Mouse (Mus musculus) left cerebral cortex, postnatal 36 days (tissue): ENCODE measurements around the gene Thsd1. TPM values are rescaled to one million over a fixed set of nuclear protein-coding genes. Genes with fewer than 3 reads are reported as not detected.
"Not testable (repeated sequence)": the region's sequence is repeated elsewhere in the genome, so short reads cannot be mapped to it uniquely, and the experiment has no call there.

Experiments used
- DNase-seq, 2 experiments: peaks; one replicate each; pipeline ENCODE4 v3.0.0; 2021 to 2022; ENCODE audit warnings: low spot score in 2 of 2, mixed read lengths in 1 of 2
- intact Hi-C: fragments of 180-260 bp; cut with DNase I; formaldehyde crosslinking; loops from one replicate; pipeline ENCODE4 v1.15.1; 2025
- total RNA-seq, 2 experiments: library from RNA; stranded (reverse); gene quantifications; 2 replicates each; pipeline ENCODE4 v1.2.3; 2021

Gene Thsd1
- total RNA-seq, 2 experiments from 2014 or later, result 3.4 to 3.9 TPM

DNA sequence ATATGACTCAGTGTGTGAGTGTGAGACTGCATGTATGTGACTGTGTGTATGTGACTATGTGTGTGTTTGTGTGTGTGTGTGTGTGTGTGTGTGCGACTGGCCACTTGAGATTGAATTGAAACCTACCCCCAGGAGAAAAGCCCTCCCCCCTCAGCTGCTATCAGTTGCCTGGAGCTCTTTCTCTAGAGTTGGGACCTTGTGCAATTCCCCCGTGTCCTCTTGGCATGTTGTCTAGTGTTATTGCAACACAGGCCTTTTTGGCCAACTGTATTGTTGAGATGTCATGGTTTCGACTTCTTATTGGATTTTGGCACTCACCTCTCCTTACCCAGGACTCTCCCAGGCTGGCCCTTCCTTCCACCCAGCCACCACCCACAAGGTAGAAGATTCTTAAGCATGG lies 35.2 kb downstream of the Thsd1 start:
- DNase-seq, result no peak
- intact Hi-C loops, result no loop called here

DNA sequence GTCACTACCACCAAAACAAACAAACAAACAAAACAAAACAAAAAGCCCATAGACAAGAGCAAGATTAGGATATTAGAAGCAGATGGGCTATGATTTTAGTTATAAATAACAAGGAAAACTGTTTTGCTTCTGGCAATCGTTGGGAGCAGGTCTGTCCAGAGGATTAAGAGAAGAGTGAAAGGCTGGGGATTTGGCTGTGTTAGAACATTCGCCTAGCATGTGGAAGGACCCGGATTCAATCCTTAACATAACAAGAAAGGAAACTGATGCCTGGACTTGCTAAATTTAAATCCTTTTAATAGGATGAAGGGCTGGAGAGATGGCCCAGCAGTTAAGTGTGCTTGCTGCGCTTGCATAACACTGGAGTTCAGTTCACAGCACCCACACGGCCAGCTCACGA lies 37.2 kb downstream of the Thsd1 start:
- DNase-seq, result no peak
- intact Hi-C loops, result no loop called here

DNA sequence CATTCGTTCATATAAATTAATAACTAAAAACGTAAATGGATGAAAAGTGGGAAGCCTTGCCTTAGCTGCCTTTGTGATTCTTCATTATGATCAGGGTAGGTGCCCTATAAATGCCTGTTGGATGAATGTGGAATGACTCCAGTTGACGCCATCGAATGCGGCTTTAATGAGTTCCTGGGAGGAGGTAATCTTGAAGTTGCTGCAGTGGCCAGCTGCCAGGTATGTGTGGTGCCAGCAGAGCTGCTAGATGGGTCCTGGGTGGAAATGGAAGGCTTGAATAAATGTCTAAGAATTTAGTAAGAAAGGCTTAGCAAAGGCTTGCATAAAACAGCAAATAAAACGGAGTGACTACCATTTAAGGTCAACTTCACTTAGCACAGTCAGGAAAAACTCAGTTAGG lies 37.7 kb downstream of the Thsd1 start:
- intact Hi-C loops, result no loop called here
- DNase-seq, result no peak

DNA sequence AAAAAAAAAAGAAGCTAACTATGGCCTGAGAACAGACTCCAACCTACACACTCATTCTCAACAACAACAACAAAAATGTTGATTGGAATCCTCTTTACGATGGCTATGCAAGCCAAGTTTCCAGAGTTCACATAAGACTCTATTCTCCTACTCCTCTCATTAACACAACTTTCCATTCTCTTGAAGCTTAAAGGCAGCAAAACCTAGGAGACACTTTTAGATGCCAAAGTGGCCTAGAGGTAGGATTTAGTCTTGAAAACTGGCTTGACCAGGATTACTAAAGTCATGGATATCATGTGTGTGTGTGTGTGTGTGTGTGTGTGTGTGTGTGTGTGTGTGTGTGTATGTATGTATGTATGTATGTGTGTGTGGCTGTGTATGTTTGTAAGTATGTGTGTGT lies 38.1 kb downstream of the Thsd1 start:
- no peak for DNase-seq
- intact Hi-C loops, result no loop called here

DNA sequence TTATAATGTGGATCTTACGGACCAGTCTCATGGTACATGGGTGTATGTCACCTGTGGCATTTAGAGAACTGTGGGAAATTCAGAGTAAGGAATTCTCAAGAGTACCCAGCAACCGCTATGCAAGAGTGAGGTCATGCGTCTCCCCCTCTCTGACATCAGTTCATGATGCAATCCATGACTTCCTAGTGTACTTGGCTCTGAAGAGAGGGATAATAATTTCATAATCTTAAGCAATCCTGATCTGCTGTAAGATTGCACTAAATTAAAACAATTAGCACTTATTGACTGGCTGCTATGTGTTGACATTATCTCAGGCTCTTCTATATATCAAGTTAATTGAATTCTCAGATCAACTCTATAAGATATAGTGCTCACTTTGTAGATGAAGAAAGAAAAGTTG lies 39.7 kb downstream of the Thsd1 start:
- DNase-seq, result no peak
- intact Hi-C loops, result no loop called here

DNA sequence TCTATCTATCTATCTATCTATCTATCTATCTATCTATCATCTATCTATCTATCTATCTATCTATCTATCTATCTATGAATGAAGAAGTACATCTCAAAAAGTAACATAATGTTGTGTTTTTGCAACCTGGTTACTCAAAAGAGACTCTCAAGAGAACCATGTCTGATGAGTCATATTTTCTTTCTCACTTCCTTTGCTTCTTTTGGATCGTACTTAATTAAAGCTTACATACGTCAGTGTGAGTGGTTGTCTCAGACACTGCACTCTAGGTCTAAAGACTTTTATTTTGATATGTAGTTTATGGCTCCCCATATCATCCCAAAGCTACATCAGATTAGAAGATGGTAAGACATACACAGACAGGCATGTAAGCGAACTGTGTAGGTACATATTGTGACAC lies 46.0 kb downstream of the Thsd1 start:
- intact Hi-C loops, result no loop called here
- DNase-seq, result no peak

DNA sequence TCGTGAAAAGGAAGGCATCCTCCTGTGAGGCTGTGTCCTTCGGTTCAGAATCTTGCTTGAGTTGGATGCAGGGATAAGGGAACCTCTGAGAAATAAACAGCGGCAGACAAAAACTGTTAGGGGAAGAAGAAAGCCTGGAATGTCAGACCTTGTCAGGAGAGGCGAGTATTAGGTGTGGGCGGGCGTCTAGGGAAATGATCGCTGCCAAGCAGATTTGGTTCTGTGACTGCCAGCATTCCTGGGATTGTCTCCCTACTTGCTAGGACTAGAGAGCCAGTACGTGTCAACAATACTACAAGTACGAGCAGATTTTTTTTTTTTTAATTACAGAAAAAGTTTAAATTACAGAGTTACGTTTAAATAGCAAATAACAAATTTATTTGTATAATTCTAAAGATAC lies 47.5 kb downstream of the Thsd1 start:
- intact Hi-C loops, result no loop called here
- no peak for DNase-seq

DNA sequence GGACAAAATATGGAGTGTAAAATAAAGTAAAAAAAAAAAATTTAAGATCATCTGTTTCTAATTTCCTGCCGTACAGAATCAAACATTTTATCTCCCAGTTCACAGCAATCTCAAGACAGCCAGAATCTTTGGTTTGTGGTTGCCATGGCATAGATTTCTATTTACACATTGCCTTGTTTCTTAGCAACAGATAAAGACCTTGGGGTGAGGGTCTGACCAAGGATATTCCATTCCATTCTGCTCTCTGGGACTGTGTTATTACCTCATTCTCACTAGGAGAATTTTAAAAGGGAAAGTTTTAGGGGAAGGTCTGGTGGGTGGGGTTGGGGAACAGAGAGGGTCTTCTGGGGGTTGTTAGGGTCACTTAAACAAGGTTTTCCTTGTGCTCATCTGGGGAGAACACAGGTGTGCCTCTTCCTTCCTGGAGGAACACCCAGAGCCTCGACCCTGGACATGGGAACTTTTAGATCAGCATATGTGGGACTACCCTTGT lies 55.9 kb downstream of the Thsd1 start, which contains the start of gene Tpte:
TSS of gene Tpte (plus strand) at position 443 of the 493 bp plus-strand sequence.
- DNase-seq, result no peak
- intact Hi-C loops, result no loop called here

DNA sequence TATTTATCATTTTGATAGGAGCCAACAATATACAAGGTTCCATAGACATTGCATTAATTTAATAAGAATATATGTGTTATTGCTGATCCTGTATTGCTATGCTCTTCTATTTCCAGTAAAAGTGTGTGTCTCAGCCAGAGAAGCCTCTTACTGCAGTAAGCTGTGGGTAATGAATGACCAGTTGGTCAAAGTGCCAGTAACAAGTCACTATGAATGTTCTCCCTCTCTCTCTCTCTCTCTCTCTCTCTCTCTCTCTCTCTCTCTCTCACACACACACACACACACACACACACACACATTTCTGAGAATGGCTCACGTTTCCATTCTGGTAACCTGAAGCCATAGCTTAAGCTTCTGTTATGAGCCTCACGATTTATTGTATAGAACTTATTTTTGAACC lies 75.2 kb downstream of the Thsd1 start:
- intact Hi-C loops, result no loop called here
- DNase-seq, result no peak

DNA sequence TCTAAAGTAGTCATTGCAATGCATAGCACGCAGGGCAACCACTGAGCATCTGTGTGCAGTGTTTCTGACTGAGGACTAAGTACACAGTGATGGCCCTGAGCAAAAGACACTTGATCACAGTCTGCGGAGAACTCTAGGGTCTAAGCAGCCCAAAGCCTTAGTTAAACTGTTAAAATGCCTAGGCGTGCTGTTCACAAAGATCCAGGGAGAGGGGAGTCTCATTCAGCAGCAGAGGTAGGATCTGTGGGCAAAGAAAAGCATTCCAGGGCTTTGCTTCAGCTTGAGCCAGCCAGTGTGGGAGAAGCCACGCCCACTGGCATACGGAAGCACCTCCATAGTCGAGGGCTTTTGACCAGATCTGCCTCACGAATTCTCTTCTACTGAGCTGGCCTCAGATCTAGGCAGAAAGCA lies 75.8 kb downstream of the Thsd1 start:
- intact Hi-C loops, result no loop called here
- no peak for DNase-seq

DNA sequence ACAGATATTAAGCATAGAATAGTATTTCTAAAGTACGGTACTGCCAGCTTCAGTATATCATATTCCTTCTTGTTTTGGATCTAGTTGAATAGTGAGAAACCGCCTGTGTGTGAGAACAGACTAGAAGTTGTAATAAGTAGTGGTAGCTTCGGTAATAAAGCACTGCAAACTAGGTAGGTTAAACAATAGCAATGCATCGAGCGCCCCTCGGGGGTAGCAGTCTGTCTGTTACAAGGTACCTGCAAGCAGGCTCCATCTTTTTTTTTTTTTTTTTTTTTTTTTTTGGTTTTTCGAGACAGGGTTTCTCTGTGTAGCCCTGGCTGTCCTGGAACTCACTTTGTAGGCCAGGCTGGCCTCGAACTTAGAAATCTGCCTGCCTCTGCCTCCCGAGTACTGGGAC lies 76.9 kb downstream of the Thsd1 start:
- DNase-seq, result not testable (repeated sequence)

DNA sequence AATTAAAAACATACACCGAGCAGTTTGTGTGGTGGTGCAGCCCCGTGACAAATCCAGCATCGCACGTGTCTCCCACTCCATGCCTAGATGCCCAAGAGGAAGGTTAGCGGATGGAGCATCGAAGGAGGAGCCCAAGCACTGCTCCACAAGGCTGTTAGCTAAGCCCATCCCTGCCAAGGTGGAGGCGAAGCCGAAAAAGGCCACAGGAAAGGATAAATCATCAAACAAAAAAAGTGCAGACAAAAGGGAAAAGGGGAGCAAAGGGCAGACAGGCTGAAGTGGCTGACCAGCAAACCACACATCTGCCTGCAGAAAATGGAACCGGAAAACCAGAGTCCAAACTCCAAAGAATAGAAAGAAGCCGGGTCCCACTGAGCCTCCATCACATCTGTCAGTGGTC lies 79.9 kb downstream of the Thsd1 start:
- DNase-seq, result no peak
- intact Hi-C loops, result no loop called here

More for the DNA sequence above, 76.9 kb downstream of the Thsd1 start:
- intact Hi-C loops, result not testable (repeated sequence)

Other genes starting within 250 kb of the Thsd1 start
- 1 to 10 TPM; 1.7 to 1.9 TPM for gene Atp7b, start 167.0 kb upstream of the Thsd1 start, total RNA-seq
- gene Alg11, start 166.6 kb upstream of the Thsd1 start, total RNA-seq, result 10 to 100 TPM; 30.7 to 35.7 TPM
- gene Nek5, start 102.3 kb upstream of the Thsd1 start, total RNA-seq, result not detected
- gene Nek3, start 60.9 kb upstream of the Thsd1 start, total RNA-seq, result 1 to 10 TPM; 1.7 to 2.2 TPM
- under 1 TPM; 0.62 to 0.86 TPM for gene Ckap2, start 41.5 kb upstream of the Thsd1 start, total RNA-seq
- 10 to 100 TPM; 24.9 to 28.1 TPM for gene Vps36, start 34.5 kb upstream of the Thsd1 start, total RNA-seq
- not detected for gene Tpte, start 56.1 kb downstream of the Thsd1 start, total RNA-seq
- gene Slc25a15, start 171.3 kb downstream of the Thsd1 start, total RNA-seq, result 10 to 100 TPM; 11.7 to 12.7 TPM
- 10 to 100 TPM; 22.4 to 22.8 TPM for gene Mrps31, start 184.0 kb downstream of the Thsd1 start, total RNA-seq